Mouse (Mus musculus): ENCODE results near the gene H2-M3. TPM values are rescaled to one million over a fixed set of nuclear protein-coding genes. Genes with fewer than 3 reads are reported as not detected.

H2-M3 gene
- polyA plus RNA-seq, 1 experiment: 6.0 TPM

DNA sequence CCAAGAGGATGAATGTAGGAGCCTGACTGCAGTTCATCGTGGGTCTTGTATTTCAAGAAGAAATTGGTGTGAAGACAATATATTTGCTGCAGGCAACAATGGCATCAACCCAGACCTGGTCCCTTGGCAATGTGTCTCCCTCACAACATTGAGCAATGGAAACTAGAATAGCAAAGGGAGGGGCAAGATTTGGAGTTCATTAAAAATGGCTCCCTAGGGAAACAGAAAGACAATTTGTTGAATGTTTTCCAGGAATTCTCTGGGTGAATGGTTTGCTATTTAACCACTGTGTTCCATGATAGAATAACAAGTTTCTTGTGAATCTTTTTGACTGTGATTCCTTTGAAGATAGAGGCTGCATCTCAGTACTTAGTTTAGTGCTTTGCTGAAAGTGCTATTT lies 6.4 kb upstream of the H2-M3 start, which contains the start of gene Olfr98:
TSS of gene Olfr98 (minus strand) at position 124 of the 400 bp plus-strand sequence.
- Histone ChIP-seq H3K4me1 (ENCODE audit: control insufficient read depth, insufficient read depth, low read length) (no peaks in the 10 kb centered on the region), H3K4me3 (ENCODE audit: insufficient read depth, low read depth, low read length) (no peak within 1 kb of the TSS), H3K27ac (ENCODE audit: insufficient read depth, low read depth, low read length) (no peak within 1 kb of the TSS), H3K36me3 (ENCODE audit: control insufficient read depth, insufficient read depth, low read length) (no peaks in the 10 kb centered on the region), H3K27me3 (replicated peaks; ENCODE audit: control insufficient read depth, insufficient read depth, low read length) (no peaks in the 10 kb centered on the region; the same call in 1 of the 2 replicates)
- no peak for TF ChIP-seq POLR2A (IDR thresholded peaks at IDR 0.05; ENCODE audit: low read depth, low read length)
- TF ChIP-seq CTCF (conservative IDR thresholded peaks at IDR 0.05; ENCODE audit: insufficient read depth, insufficient read length, low read depth, low read length): no peak
- DNase-seq: peak; percentile 11
- WGBS: 68% methylated on average over 1 of the region's 1 CpGs

GRCm38 (mm10) chr17:37270702-37271092 lies 677 bp downstream of the H2-M3 start:
- DNase-seq: peak; percentile 78
- Histone ChIP-seq H3K4me1 (ENCODE audit: control insufficient read depth, insufficient read depth, low read length) (no peaks in the 10 kb centered on the region), H3K36me3 (ENCODE audit: control insufficient read depth, insufficient read depth, low read length) (no peaks in the 10 kb centered on the region), H3K27me3 (replicated peaks; ENCODE audit: control insufficient read depth, insufficient read depth, low read length) (no peaks in the 10 kb centered on the region; the same call in 1 of the 2 replicates), H3K4me3 (ENCODE audit: insufficient read depth, low read depth, low read length) (peak overlapping the region; percentile 64), H3K27ac (ENCODE audit: insufficient read depth, low read depth, low read length) (peak overlapping the region; percentile 12; the same call in 1 of the 2 replicates)
- no peak for TF ChIP-seq POLR2A (IDR thresholded peaks at IDR 0.05; ENCODE audit: low read depth, low read length)
- TF ChIP-seq CTCF (conservative IDR thresholded peaks at IDR 0.05; ENCODE audit: insufficient read depth, insufficient read length, low read depth, low read length): no peak
- WGBS: 47% methylated on average over 8 of the region's 8 CpGs

- no peak for DNase-seq
- no peak overlapping the region for H3K4me3 ChIP-seq (ENCODE audit: insufficient read depth, low read depth, low read length)
- H3K27ac ChIP-seq (ENCODE audit: insufficient read depth, low read depth, low read length): no peak overlapping the region
- no peak for TF ChIP-seq POLR2A (IDR thresholded peaks at IDR 0.05; ENCODE audit: low read depth, low read length)
- TF ChIP-seq CTCF (conservative IDR thresholded peaks at IDR 0.05; ENCODE audit: insufficient read depth, insufficient read length, low read depth, low read length): no peak
- H3K4me1 ChIP-seq (ENCODE audit: control insufficient read depth, insufficient read depth, low read length): no peaks in the 10 kb centered on the region
- no peaks in the 10 kb centered on the region for H3K36me3 ChIP-seq (ENCODE audit: control insufficient read depth, insufficient read depth, low read length)
- 78% methylated on average over 2 of the region's 2 CpGs for WGBS
- no peaks in the 10 kb centered on the region for H3K27me3 ChIP-seq (replicated peaks; ENCODE audit: control insufficient read depth, insufficient read depth, low read length)
These were observed 5.7 kb downstream of the H2-M3 start for GRCm38 (mm10) chr17:37275626-37276248.

- TF ChIP-seq CTCF (conservative IDR thresholded peaks at IDR 0.05; ENCODE audit: insufficient read depth, insufficient read length, low read depth, low read length) (no peak), POLR2A (IDR thresholded peaks at IDR 0.05; ENCODE audit: low read depth, low read length) (no peak)
- Histone ChIP-seq H3K4me3 (ENCODE audit: insufficient read depth, low read depth, low read length) (no peak overlapping the region), H3K4me1 (ENCODE audit: control insufficient read depth, insufficient read depth, low read length) (no peaks in the 10 kb centered on the region), H3K27ac (ENCODE audit: insufficient read depth, low read depth, low read length) (no peak overlapping the region), H3K27me3 (replicated peaks; ENCODE audit: control insufficient read depth, insufficient read depth, low read length) (no peaks in the 10 kb centered on the region), H3K36me3 (ENCODE audit: control insufficient read depth, insufficient read depth, low read length) (no peaks in the 10 kb centered on the region)
- no peak for DNase-seq
These were observed 6.6 kb downstream of the H2-M3 start for GRCm38 (mm10) chr17:37276573-37276972.

DNA sequence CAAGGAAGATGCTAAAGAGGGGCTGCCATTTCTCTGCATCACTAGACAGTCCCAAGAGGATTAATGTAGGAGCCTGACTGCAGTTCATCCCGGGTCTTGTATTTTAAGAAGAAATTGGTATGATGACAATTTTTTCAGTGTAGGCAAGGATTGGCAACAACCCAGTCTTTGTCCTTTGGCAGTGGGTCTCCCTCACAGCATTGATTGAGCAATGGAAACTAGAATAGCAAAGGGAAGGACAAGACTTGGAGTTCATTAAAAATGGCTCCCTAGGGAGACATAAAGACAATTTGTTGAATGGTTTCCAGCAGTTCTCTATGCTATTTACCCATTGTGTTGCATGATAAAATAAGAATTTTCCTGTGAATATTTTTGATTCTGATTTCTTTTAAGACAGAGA lies 10.3 kb downstream of the H2-M3 start:
- Histone ChIP-seq H3K4me1 (ENCODE audit: control insufficient read depth, insufficient read depth, low read length) (no peaks in the 10 kb centered on the region), H3K27ac (ENCODE audit: insufficient read depth, low read depth, low read length) (no peak overlapping the region), H3K36me3 (ENCODE audit: control insufficient read depth, insufficient read depth, low read length) (no peaks in the 10 kb centered on the region), H3K27me3 (replicated peaks; ENCODE audit: control insufficient read depth, insufficient read depth, low read length) (no peaks in the 10 kb centered on the region), H3K4me3 (ENCODE audit: insufficient read depth, low read depth, low read length) (no peak overlapping the region)
- TF ChIP-seq CTCF (conservative IDR thresholded peaks at IDR 0.05; ENCODE audit: insufficient read depth, insufficient read length, low read depth, low read length) (no peak), POLR2A (IDR thresholded peaks at IDR 0.05; ENCODE audit: low read depth, low read length) (no peak)
- WGBS: 59% methylated on average over 1 of the region's 1 CpGs
- DNase-seq: peak; percentile 33

GRCm38 (mm10) chr17:37283360-37283759 lies 13.3 kb downstream of the H2-M3 start, which contains the start of gene Olfr99:
Gene Olfr99 (minus strand): TSS chr17:37283460.
- TF ChIP-seq POLR2A (IDR thresholded peaks at IDR 0.05; ENCODE audit: low read depth, low read length): no peak
- no peak for TF ChIP-seq CTCF (conservative IDR thresholded peaks at IDR 0.05; ENCODE audit: insufficient read depth, insufficient read length, low read depth, low read length)
- 80% methylated on average over 1 of the region's 1 CpGs for WGBS
- no peaks in the 10 kb centered on the region for H3K36me3 ChIP-seq (ENCODE audit: control insufficient read depth, insufficient read depth, low read length)

DNA sequence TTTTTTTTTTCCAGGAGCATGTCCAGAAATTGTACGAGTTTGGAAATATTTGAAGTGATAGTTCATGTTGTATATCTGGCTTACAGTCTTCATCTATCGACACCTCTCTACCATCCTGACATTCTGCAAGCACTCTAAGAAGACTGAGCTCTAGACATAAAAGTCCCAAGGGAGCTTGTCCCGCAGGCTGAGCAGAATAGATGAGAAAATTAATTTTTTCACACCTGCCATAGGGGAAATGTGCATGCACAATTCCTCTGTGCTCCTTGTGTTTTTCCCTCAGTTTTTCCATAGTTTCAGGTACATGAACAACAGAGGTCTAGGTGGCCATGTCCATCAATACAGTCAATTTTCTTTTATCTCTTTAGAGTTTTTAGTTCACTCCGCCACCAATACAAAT lies 34.2 kb downstream of the H2-M3 start, which contains the start of gene Olfr101:
TSS of gene Olfr101 (minus strand) at position 101 of the 400 bp plus-strand sequence.
- Histone ChIP-seq H3K36me3 (ENCODE audit: control insufficient read depth, insufficient read depth, low read length) (no peaks in the 10 kb centered on the region), H3K27me3 (replicated peaks; ENCODE audit: control insufficient read depth, insufficient read depth, low read length) (no peaks in the 10 kb centered on the region), H3K4me3 (ENCODE audit: insufficient read depth, low read depth, low read length) (no peak within 1 kb of the TSS), H3K27ac (ENCODE audit: insufficient read depth, low read depth, low read length) (no peak within 1 kb of the TSS), H3K4me1 (ENCODE audit: control insufficient read depth, insufficient read depth, low read length) (no peaks in the 10 kb centered on the region)
- no peak for DNase-seq
- TF ChIP-seq CTCF (conservative IDR thresholded peaks at IDR 0.05; ENCODE audit: insufficient read depth, insufficient read length, low read depth, low read length) (no peak), POLR2A (IDR thresholded peaks at IDR 0.05; ENCODE audit: low read depth, low read length) (no peak)
- WGBS: 83% methylated on average over 4 of the region's 4 CpGs

More at GRCm38 (mm10) chr17:37283360-37283759, 13.3 kb downstream of the H2-M3 start, which contains the start of gene Olfr99:
- Histone ChIP-seq H3K27me3 (replicated peaks; ENCODE audit: control insufficient read depth, insufficient read depth, low read length) (no peaks in the 10 kb centered on the region), H3K27ac (ENCODE audit: insufficient read depth, low read depth, low read length) (no peak within 1 kb of the TSS), H3K4me1 (ENCODE audit: control insufficient read depth, insufficient read depth, low read length) (no peaks in the 10 kb centered on the region), H3K4me3 (ENCODE audit: insufficient read depth, low read depth, low read length) (no peak within 1 kb of the TSS)
- no peak for DNase-seq
